Mouse (Mus musculus) liver, embryonic 14.5 days (tissue): ENCODE results near the gene Pex16.

Experiments used
- CTCF ChIP-seq: IDR thresholded peaks from 2 replicates; pipeline ENCODE4 v1.5.1; 2016; ENCODE audit warnings: antibody characterized with exemption, low read depth, control low read depth
- EP300 ChIP-seq: IDR thresholded peaks from 2 replicates; pipeline ENCODE4 v1.6.1; 2016; ENCODE audit warnings: antibody characterized with exemption, low read depth

GRCm38 (mm10) chr2:92370821-92371805 lies 3.4 kb upstream of the Pex16 start:
- no peak for TF ChIP-seq CTCF
- no peak for TF ChIP-seq EP300
